In the genomic region with DNA sequence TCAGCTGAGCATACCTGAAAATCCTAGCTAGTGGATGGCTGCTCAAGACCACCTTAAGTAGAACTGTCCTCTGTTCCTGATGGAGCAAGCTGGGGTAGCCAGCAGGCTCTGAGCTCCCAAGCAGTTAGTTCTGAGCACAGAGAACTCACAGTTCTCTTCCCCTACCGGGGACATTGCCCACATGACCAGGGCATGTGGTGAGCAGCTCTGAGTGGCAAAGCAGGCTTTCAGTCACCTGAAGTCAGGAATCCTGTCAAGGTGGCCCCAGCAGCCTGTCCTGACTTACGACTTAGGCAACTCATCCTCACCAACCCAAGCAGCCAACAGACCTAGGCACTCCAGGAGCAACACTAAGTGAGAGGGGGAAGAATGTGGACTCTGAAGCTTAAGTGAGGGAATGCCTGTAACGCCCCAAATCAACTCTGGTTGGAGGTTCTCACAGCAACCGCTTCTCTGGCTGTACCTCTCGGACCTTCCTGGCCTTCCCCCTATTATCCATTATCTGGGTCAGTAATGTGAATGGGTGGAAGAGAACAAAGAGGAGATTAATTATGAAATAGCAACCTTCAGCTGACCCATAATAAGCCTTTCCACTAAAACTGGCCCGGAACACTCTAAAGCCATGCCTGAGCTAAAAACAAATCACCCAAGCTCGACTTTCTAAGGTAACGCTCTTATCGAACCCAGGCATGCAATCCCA, we compare ENCODE assay signal across 8 mouse cellular contexts.
A peak's percentile ranks its signal among the peaks of the same experiment; 100 is the strongest.
DNase-seq lines count a peak whose midpoint lies in the region; ATAC-seq lines count a peak whose summit lies in the region.

No protein-coding gene starts in this region.

- no peak overlapping the region for H3K27ac ChIP-seq in liver, embryonic 11.5 days (ENCODE audit: low read depth, low read length)
- no peak overlapping the region for H3K27ac ChIP-seq in forebrain, embryonic 13.5 days
- H3K27ac ChIP-seq in limb, embryonic 12.5 days, result no peak overlapping the region

- WGBS in liver, embryonic 11.5 days, result 71% methylated on average over 9 of the region's 9 CpGs
- 39% methylated on average over 9 of the region's 9 CpGs for WGBS in forebrain, embryonic 13.5 days
- whole genome bisulfite sequencing in limb, embryonic 12.5 days, result 77% methylated on average over 9 of the region's 9 CpGs

- DNase-seq in liver, embryonic 11.5 days (ENCODE audit: low spot score), result no peak
- DNase-seq in liver, result no peak
- peak; percentile 75 for DNase-seq in retina, postnatal 1 day
- DNase-seq in layer of hippocampus, adult 11-12 months (ENCODE audit: low spot score), result no peak
- DNase-seq in urinary bladder, postnatal 4 days (ENCODE audit: low spot score in 2 of 2), result no peak
- DNase-seq in adrenal gland, postnatal 4 days (ENCODE audit: low spot score in 2 of 2), result no peak

- H3K4me3 ChIP-seq in liver, embryonic 11.5 days (ENCODE audit: low read depth, low read length), result no peak overlapping the region
- no peak overlapping the region for H3K4me3 ChIP-seq in forebrain, embryonic 13.5 days
- H3K4me3 ChIP-seq in limb, embryonic 12.5 days (replicated peaks), result no peak overlapping the region

- 0 out of 2 replicates have a peak, but pooled peaks cover 4% of the 10 kb centered on the region for H3K4me1 ChIP-seq in liver, embryonic 11.5 days (replicated peaks; ENCODE audit: control insufficient read depth, insufficient read depth, low read length)
- H3K4me1 ChIP-seq in forebrain, embryonic 13.5 days, result peaks cover 24% of the 10 kb centered on the region
- peaks cover 15% of the 10 kb centered on the region for H3K4me1 ChIP-seq in limb, embryonic 12.5 days (replicated peaks)

- no peaks in the 10 kb centered on the region for H3K9me3 ChIP-seq in liver, embryonic 11.5 days (ENCODE audit: control insufficient read depth, low read length)
- no peaks in the 10 kb centered on the region for H3K9me3 ChIP-seq in forebrain, embryonic 13.5 days (replicated peaks)
- H3K9me3 ChIP-seq in limb, embryonic 12.5 days, result no peaks in the 10 kb centered on the region

- no peaks in the 10 kb centered on the region for H3K36me3 ChIP-seq in liver, embryonic 11.5 days (ENCODE audit: control insufficient read depth, insufficient read depth, low read length)
- no peaks in the 10 kb centered on the region for H3K36me3 ChIP-seq in forebrain, embryonic 13.5 days (ENCODE audit: poor library complexity, severe bottlenecking)
- H3K36me3 ChIP-seq in limb, embryonic 12.5 days, result no peaks in the 10 kb centered on the region

- no peaks in the 10 kb centered on the region for H3K27me3 ChIP-seq in liver, embryonic 11.5 days (replicated peaks; ENCODE audit: control insufficient read depth, insufficient read depth, low read length)
- H3K27me3 ChIP-seq in forebrain, embryonic 13.5 days, result no peaks in the 10 kb centered on the region
- H3K27me3 ChIP-seq in limb, embryonic 12.5 days, result 0 out of 2 replicates have a peak, but pooled peaks cover 4% of the 10 kb centered on the region

- no peak overlapping the region for H3K9ac ChIP-seq in liver, embryonic 11.5 days (ENCODE audit: low read depth, low read length)
- H3K9ac ChIP-seq in forebrain, embryonic 13.5 days, result peak overlapping the region; percentile 63; the same call in 1 of the 2 replicates
- H3K9ac ChIP-seq in limb, embryonic 12.5 days (replicated peaks), result no peak overlapping the region; the same call in 1 of the 2 replicates

- peak overlapping the region; percentile 18 for H3K4me2 ChIP-seq in liver, embryonic 11.5 days
- peak overlapping the region; percentile 62 for H3K4me2 ChIP-seq in forebrain, embryonic 13.5 days
- peak overlapping the region; percentile 49; the same call in 1 of the 2 replicates for H3K4me2 ChIP-seq in limb, embryonic 12.5 days

- no peak for ATAC-seq in liver, embryonic 11.5 days (replicated peaks; ENCODE audit: low FRiP score)
- ATAC-seq in forebrain, embryonic 13.5 days, result peak; percentile 11; the same call in 1 of the 2 replicates
- ATAC-seq in limb, embryonic 12.5 days (ENCODE audit: insufficient number of reproducible peaks, insufficient read depth, low FRiP score, low TSS enrichment, low read depth), result 0 out of 2 replicates have a peak, but pooled peaks have one; percentile 27
